Mouse (Mus musculus): ENCODE results near the gene Angptl3.

Angptl3 gene

DNA sequence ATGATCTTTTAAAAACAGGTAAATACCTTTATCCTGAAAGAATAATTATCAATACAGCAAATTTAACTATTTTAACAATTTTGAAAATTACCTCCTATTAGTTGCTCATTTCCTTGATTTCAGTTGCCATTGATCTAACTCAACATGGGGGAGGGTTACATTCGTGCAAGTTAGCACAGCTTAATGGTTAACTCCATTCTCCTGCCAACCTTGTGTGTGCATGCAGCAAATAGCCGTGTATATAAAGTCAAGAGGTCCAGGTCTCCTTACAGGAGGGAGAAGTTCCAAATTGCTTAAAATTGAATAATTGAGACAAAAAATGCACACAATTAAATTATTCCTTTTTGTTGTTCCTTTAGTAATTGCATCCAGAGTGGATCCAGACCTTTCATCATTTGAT lies at the start of gene Angptl3:
Gene Angptl3 (plus strand): TSS at position 269 of the 400 bp plus-strand sequence.
- no peak for DNase-seq

DNA sequence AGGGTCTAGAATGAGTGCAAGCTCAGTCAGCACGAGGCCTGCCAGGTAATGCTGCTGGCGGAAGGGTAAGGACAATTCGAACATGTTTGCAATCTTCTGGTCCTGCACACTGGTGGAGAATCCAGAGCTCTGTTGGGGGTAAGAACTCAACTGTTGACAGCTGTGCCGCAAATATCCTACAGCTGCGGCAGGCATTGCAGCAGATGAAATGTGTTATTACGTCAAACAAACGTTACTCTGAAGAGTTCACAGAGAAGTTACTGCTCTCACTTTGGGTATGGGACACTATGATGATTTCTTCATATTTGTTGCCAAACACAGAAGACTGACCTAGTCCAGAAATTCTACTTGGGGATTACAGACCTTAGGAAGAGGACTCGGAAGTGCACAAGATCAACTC lies 46.1 kb upstream of the Angptl3 start:
- DNase-seq = no peak

GRCm38 (mm10) chr4:98993491-98993890 lies 37.3 kb upstream of the Angptl3 start:
- DNase-seq = no peak

- DNase-seq = no peak
Observed at GRCm38 (mm10) chr4:99005574-99005973, 25.2 kb upstream of the Angptl3 start.

GRCm38 (mm10) chr4:99006319-99006718 lies 24.4 kb upstream of the Angptl3 start:
- DNase-seq = no peak

DNA sequence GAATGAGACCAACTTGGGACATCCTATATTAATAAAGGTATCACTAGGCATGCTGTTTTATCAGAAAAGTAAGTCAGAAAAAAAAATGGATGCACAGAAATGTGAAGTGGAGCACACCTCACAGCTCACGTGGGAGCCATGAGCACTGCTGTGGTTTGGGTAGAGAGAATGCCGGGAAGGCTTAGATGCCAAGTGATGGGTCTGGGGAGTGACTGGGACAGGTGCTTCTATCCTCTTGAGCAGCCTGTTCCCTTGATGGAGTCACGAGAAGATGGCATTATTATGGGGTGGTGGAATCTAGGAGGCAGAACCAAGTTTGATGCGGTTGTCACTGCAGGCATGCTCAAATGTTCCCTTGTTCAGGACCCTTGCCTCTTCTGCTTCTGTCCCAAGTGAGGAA lies 19.7 kb upstream of the Angptl3 start:
- DNase-seq = no peak

DNA sequence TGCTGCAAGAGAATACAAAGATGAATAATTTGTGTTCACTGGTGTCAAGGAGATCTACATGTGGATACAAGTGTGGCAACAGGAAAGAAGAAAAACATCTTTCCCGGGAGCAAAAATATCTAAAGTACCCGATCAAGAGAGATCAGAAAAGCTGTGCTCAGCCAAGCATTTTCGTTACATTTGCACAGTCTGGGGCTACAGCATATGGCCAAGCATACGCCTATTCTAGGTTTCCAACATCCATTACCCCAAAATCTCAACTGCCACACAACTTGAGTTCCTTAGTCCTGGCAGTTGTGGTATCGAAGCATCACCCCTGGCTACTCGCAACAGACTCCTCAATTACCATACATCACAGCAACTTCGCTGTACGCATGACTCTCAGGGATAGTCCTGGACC lies 8.5 kb upstream of the Angptl3 start:
- no peak for DNase-seq

- no peak for DNase-seq
Observed at GRCm38 (mm10) chr4:99028377-99028776, 2.4 kb upstream of the Angptl3 start.

- peak; percentile 14 for DNase-seq
Observed at GRCm38 (mm10) chr4:99032921-99033320, 2.2 kb downstream of the Angptl3 start.

DNA sequence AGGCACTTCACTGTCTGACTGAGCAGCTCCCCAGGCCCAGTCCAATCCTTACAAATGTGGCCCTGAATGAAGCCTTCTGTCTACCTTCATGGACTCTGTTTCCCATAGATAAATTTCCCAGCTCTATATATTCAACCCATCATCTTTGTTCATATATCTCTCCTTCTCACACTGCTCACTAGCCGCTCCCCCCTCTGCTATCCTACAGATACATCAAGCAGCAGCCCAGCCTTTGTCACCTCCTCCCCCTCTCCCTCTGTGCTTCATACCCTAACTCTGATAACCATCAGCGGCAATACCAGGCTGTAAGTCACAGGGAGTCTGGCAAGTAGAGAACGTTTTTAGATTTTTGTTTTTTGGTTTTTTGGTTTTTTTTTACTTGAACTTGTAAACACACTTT lies 14.1 kb downstream of the Angptl3 start:
- no peak for DNase-seq

GRCm38 (mm10) chr4:99046471-99046870 lies 15.7 kb downstream of the Angptl3 start:
- DNase-seq = no peak

GRCm38 (mm10) chr4:99048581-99048980 lies 17.8 kb downstream of the Angptl3 start:
- no peak for DNase-seq

- DNase-seq = no peak
Observed at GRCm38 (mm10) chr4:99064524-99064923, 33.8 kb downstream of the Angptl3 start.

DNA sequence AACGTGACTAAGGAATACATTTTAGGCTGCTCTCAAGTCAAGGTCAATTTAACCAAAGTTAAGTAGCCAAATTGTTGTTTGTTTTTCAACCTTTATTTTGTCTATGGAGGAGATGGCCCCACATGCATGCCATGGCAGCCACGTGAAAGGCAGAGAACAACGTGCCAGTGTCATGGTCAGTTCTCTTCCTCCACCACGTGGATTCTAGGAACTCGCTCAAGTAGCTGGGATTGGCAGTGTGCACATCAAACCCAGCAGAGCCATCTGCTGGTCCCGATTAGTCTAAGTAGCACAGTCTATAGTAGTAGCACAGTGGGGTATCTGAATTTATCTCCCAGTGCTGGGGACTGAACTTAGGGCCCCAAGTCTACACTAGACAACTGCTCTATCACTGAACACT lies 38.1 kb downstream of the Angptl3 start:
- DNase-seq = no peak

- DNase-seq = no peak
Observed at GRCm38 (mm10) chr4:99078005-99078404, 47.3 kb downstream of the Angptl3 start.

- DNase-seq = no peak
Observed at GRCm38 (mm10) chr4:99081169-99081568, 50.4 kb downstream of the Angptl3 start.

DNA sequence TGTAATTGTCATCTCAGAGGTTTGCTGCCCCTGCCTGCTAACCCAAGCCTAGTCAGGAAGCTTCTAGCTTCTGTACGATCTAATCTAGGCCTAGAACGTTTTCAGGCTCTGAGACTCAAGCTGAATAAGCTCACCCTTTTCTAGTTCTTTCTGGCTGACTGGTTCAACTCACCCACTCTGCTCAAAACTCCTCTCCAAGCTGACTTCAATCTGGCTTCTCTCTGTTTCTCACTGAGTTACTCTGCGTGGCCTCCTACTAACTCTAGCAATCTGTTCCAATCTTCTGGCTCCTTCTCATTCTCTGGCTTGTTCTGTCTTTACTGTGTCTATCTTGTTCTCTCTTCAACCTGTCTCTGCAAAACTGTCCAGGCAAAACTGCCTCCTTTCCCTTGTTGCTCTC lies 53.1 kb downstream of the Angptl3 start:
- no peak for DNase-seq

DNA sequence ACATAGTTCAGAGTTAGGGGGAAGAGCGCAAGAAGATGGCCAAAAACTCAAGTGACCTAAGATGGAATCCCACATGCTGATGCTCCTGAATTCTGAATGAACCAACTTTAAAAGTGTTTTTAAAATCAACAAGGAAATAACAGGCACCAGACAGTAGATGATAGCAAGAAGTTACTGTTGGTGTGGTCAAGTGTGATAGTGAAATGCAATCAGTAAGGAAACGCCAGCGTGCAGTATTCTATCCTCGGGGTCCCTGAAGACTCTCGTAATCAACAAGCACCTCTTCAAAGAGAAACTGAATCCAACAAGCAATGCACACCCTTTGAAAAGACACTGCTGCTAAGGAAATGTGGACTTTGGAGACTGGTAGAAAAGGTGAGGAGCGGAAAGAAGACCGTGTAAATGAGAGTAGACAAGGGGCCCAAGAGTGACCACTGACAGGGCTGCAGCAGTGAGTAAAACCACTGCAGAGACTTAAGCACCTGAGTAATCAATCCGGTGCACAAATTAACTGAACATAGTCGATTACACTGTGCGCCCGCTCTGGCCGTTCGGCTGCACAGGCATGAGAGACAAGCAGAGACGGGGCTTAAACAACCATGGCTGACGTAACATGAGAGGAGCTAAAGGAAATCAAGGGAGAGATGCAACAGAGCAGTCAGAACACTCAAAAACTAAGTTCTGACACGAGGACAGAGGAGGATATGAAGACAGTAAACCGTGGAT lies 57.2 kb downstream of the Angptl3 start:
- DNase-seq = no peak

- no peak for DNase-seq
Observed at GRCm38 (mm10) chr4:99091151-99091701, 60.5 kb downstream of the Angptl3 start.

DNA sequence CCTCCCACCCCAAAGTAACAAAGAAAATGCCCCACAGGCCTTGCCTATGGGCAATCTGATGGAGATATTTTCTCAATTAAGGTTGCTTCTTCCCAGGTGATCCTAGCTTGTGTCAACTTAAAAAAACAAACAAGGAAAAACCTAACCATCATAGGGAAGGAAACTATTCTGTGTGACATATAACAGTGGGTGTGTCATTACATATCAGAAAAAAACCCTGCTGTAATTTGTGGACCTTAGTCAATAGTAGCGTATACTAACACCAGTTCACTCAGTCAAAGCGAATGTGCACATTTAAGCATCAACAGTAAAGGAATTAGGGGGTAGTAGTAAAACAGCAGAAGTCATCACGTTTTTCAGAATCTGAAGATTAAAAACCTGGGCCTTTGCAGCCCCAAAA lies 61.0 kb downstream of the Angptl3 start:
- DNase-seq = no peak

Measured in layer of hippocampus, adult 9-11 months (tissue).